Mouse (Mus musculus): ENCODE measurements at regions not wholly inside any gene's neighbourhood (a gene's known extent, or its start where the extent isn't known, plus 50 kb on each side); places are given as distances from the start of the nearest gene placed in this dataset.

- H3K4me3 ChIP-seq (ENCODE audit: low read depth, low read length): no peak overlapping the region
- H3K27ac ChIP-seq (ENCODE audit: insufficient read depth, low read depth, low read length): no peak overlapping the region
- no peaks in the 10 kb centered on the region for H3K27me3 ChIP-seq (ENCODE audit: control insufficient read depth, insufficient read depth, low read length)
- H3K36me3 ChIP-seq (ENCODE audit: control insufficient read depth, insufficient read depth, low read length): no peaks in the 10 kb centered on the region
- 69% methylated on average over 12 of the region's 12 CpGs for WGBS
- no peaks in the 10 kb centered on the region for H3K4me1 ChIP-seq (ENCODE audit: control insufficient read depth, insufficient read depth, insufficient read length, low read length)
- TF ChIP-seq POLR2A (IDR thresholded peaks at IDR 0.05; ENCODE audit: low read depth, low read length) (no peak), CTCF (IDR thresholded peaks at IDR 0.05; ENCODE audit: extremely low read depth, insufficient read length, insufficient replicate concordance, low read depth, low read length) (no peak)
These were observed 76.8 kb downstream of the Otud1 start for GRCm38 (mm10) chr2:19734164-19734870.

DNA sequence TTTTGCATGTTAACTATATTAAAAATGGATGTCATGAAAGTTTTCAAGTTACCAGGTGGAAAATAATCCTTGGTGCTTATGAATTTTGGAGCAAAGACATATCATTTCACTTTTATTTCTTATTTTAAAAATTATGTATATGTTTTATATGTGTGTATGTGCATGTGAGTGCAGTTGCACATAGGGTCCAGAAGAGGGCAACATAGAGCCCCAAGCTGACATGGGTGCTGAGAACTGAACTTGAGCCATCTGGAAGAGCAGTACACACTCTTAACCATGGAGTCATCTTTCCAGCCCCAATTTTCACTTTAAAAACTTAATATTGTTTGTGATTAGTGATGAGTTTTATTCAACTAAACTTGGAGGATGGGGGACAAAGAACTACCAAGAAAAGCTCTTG is 84.0 kb downstream of the Otud1 start:
- TF ChIP-seq CTCF (IDR thresholded peaks at IDR 0.05; ENCODE audit: extremely low read depth, insufficient read length, insufficient replicate concordance, low read depth, low read length) (no peak), POLR2A (IDR thresholded peaks at IDR 0.05; ENCODE audit: low read depth, low read length) (no peak)
- no peak overlapping the region for H3K27ac ChIP-seq (ENCODE audit: insufficient read depth, low read depth, low read length)

GRCm38 (mm10) chr2:19743467-19743866 is 85.9 kb downstream of the Otud1 start:
- H3K4me1 ChIP-seq (ENCODE audit: control insufficient read depth, insufficient read depth, insufficient read length, low read length): no peaks in the 10 kb centered on the region
- no peak overlapping the region for H3K4me3 ChIP-seq (ENCODE audit: low read depth, low read length)
- H3K27ac ChIP-seq (ENCODE audit: insufficient read depth, low read depth, low read length): no peak overlapping the region
- 78% methylated on average over 4 of the region's 4 CpGs for WGBS
- no peaks in the 10 kb centered on the region for H3K27me3 ChIP-seq (ENCODE audit: control insufficient read depth, insufficient read depth, low read length)
- no peaks in the 10 kb centered on the region for H3K36me3 ChIP-seq (ENCODE audit: control insufficient read depth, insufficient read depth, low read length)
- TF ChIP-seq POLR2A (IDR thresholded peaks at IDR 0.05; ENCODE audit: low read depth, low read length) (no peak), CTCF (IDR thresholded peaks at IDR 0.05; ENCODE audit: extremely low read depth, insufficient read length, insufficient replicate concordance, low read depth, low read length) (no peak)

More for the DNA sequence above, 84.0 kb downstream of the Otud1 start:
- no peaks in the 10 kb centered on the region for H3K4me1 ChIP-seq (ENCODE audit: control insufficient read depth, insufficient read depth, insufficient read length, low read length)
- H3K36me3 ChIP-seq (ENCODE audit: control insufficient read depth, insufficient read depth, low read length): no peaks in the 10 kb centered on the region
- no peak overlapping the region for H3K4me3 ChIP-seq (ENCODE audit: low read depth, low read length)
- H3K27me3 ChIP-seq (ENCODE audit: control insufficient read depth, insufficient read depth, low read length): no peaks in the 10 kb centered on the region

GRCm38 (mm10) chr2:19744986-19745660 is 87.6 kb downstream of the Otud1 start:
- H3K4me3 ChIP-seq (ENCODE audit: low read depth, low read length): no peak overlapping the region

DNA sequence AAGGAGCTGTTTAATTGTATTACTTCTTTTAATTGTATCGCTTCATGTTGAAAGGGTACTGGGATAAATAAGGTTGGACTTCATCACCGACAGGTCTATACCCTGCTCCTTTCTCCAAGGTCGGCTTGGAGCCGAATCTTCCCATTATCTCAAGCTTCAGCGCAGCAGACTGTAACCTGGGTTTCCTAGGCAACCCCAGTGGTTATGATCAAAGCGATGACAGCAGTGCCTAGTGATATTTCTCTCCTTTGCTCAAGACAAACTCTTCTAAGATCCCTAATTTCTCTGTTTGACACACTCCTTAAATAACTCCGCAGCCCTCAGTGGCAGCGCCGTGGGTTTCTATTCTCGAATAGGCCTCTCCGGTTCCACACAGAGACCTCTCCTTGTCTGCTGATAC is 95.2 kb downstream of the Otud1 start:
- Histone ChIP-seq H3K27me3 (ENCODE audit: control insufficient read depth, insufficient read depth, low read length) (no peaks in the 10 kb centered on the region), H3K36me3 (ENCODE audit: control insufficient read depth, insufficient read depth, low read length) (no peaks in the 10 kb centered on the region), H3K4me1 (ENCODE audit: control insufficient read depth, insufficient read depth, insufficient read length, low read length) (no peaks in the 10 kb centered on the region), H3K27ac (ENCODE audit: insufficient read depth, low read depth, low read length) (no peak overlapping the region), H3K4me3 (ENCODE audit: low read depth, low read length) (no peak overlapping the region)
- no peak for TF ChIP-seq POLR2A (IDR thresholded peaks at IDR 0.05; ENCODE audit: low read depth, low read length)
- TF ChIP-seq CTCF (IDR thresholded peaks at IDR 0.05; ENCODE audit: extremely low read depth, insufficient read length, insufficient replicate concordance, low read depth, low read length): no peak
- WGBS: 87% methylated on average over 11 of the region's 11 CpGs

More at GRCm38 (mm10) chr2:19744986-19745660, 87.6 kb downstream of the Otud1 start:
- Histone ChIP-seq H3K27ac (ENCODE audit: insufficient read depth, low read depth, low read length) (no peak overlapping the region), H3K27me3 (ENCODE audit: control insufficient read depth, insufficient read depth, low read length) (no peaks in the 10 kb centered on the region), H3K36me3 (ENCODE audit: control insufficient read depth, insufficient read depth, low read length) (no peaks in the 10 kb centered on the region), H3K4me1 (ENCODE audit: control insufficient read depth, insufficient read depth, insufficient read length, low read length) (no peaks in the 10 kb centered on the region)
- TF ChIP-seq CTCF (IDR thresholded peaks at IDR 0.05; ENCODE audit: extremely low read depth, insufficient read length, insufficient replicate concordance, low read depth, low read length) (no peak), POLR2A (IDR thresholded peaks at IDR 0.05; ENCODE audit: low read depth, low read length) (no peak)
- 89% methylated on average over 2 of the region's 2 CpGs for WGBS

- Histone ChIP-seq H3K27ac (ENCODE audit: insufficient read depth, low read depth, low read length) (no peak overlapping the region), H3K4me1 (ENCODE audit: control insufficient read depth, insufficient read depth, insufficient read length, low read length) (no peaks in the 10 kb centered on the region), H3K27me3 (ENCODE audit: control insufficient read depth, insufficient read depth, low read length) (no peaks in the 10 kb centered on the region), H3K4me3 (ENCODE audit: low read depth, low read length) (no peak overlapping the region), H3K36me3 (ENCODE audit: control insufficient read depth, insufficient read depth, low read length) (no peaks in the 10 kb centered on the region)
- TF ChIP-seq CTCF (IDR thresholded peaks at IDR 0.05; ENCODE audit: extremely low read depth, insufficient read length, insufficient replicate concordance, low read depth, low read length): no peak
- TF ChIP-seq POLR2A (IDR thresholded peaks at IDR 0.05; ENCODE audit: low read depth, low read length): no peak
These were observed 95.9 kb downstream of the Otud1 start for GRCm38 (mm10) chr2:19753479-19753878.

- H3K4me1 ChIP-seq (ENCODE audit: control insufficient read depth, insufficient read depth, insufficient read length, low read length): no peaks in the 10 kb centered on the region
- no peaks in the 10 kb centered on the region for H3K27me3 ChIP-seq (ENCODE audit: control insufficient read depth, insufficient read depth, low read length)
- TF ChIP-seq CTCF (IDR thresholded peaks at IDR 0.05; ENCODE audit: extremely low read depth, insufficient read length, insufficient replicate concordance, low read depth, low read length): no peak
- no peak for TF ChIP-seq POLR2A (IDR thresholded peaks at IDR 0.05; ENCODE audit: low read depth, low read length)
- no peak overlapping the region for H3K27ac ChIP-seq (ENCODE audit: insufficient read depth, low read depth, low read length)
- no peaks in the 10 kb centered on the region for H3K36me3 ChIP-seq (ENCODE audit: control insufficient read depth, insufficient read depth, low read length)
- 62% methylated on average over 4 of the region's 4 CpGs for WGBS
- H3K4me3 ChIP-seq (ENCODE audit: low read depth, low read length): no peak overlapping the region
These were observed 100.4 kb downstream of the Otud1 start for GRCm38 (mm10) chr2:19757910-19758309.
